8 mouse cellular contexts compared by ENCODE assay signal in the genomic region with DNA sequence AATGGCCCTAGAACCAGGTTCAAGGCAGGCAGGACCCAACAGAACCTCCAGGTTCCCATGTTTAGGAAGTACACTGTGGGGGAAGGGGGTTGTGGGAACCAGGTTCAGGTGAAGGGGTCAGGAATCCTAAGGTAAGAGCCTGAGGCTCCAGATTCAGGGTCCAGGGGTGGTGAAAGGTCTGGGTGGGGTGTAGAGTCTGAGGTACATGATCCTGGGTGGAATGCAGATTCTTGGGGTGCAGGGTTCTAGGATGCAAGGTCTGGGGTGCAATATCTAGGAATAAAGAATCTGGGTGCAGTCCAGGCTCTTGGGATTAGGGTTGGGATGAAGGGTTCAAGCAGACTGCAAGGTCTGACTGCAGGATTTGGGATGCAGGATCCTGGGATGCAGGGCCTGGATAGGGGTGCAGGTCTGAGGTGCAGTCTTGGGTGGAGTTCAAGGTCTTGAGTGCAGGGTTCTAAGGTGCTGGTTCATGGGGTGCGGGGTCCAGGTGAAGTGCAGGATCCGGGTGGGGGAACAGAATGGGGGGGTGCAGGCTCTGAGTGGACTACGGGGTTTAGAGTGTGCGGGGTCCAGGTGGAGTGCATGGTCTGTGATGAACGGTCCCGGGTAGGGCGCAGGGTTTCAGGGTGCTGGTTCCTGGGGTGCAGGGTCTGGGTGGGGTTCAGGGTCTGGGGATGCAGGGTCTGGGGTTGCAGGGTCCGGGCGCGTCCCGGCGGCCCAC. TPM values are rescaled to one million over a fixed set of nuclear protein-coding genes. Genes with fewer than 3 reads are reported as not detected.
A peak's percentile ranks its signal among the peaks of the same experiment; 100 is the strongest.
DNase-seq lines count a peak whose midpoint lies in the region; ATAC-seq and TF ChIP-seq lines count a peak whose summit lies in the region.

No protein-coding gene starts in this region.

- no peaks in the 10 kb centered on the region for H3K27me3 ChIP-seq in lung, embryonic 14.5 days (ENCODE audit: insufficient read depth, low read length)
- no peaks in the 10 kb centered on the region for H3K27me3 ChIP-seq in forebrain, embryonic 10.5 days (ENCODE audit: poor library complexity, severe bottlenecking)
- no peaks in the 10 kb centered on the region for H3K27me3 ChIP-seq in intestine, embryonic 16.5 days (replicated peaks; ENCODE audit: control insufficient read depth, insufficient read depth, low read length)
- no peaks in the 10 kb centered on the region for H3K27me3 ChIP-seq in neural tube, embryonic 13.5 days

- WGBS in lung, embryonic 14.5 days = 2% methylated on average over 12 of the region's 12 CpGs
- 7% methylated on average over 12 of the region's 12 CpGs for WGBS in forebrain, embryonic 10.5 days
- WGBS in intestine, embryonic 16.5 days = 3% methylated on average over 12 of the region's 12 CpGs
- 2% methylated on average over 11 of the region's 12 CpGs for WGBS in neural tube, embryonic 13.5 days

- no peaks in the 10 kb centered on the region for H3K9me3 ChIP-seq in lung, embryonic 14.5 days (ENCODE audit: low read depth, low read length)
- H3K9me3 ChIP-seq in forebrain, embryonic 10.5 days = no peaks in the 10 kb centered on the region
- no peaks in the 10 kb centered on the region for H3K9me3 ChIP-seq in intestine, embryonic 16.5 days (ENCODE audit: control insufficient read depth, low read length)
- no peaks in the 10 kb centered on the region for H3K9me3 ChIP-seq in neural tube, embryonic 13.5 days

- peak overlapping the region; percentile 98 for H3K4me3 ChIP-seq in lung, embryonic 14.5 days (ENCODE audit: low read depth, low read length)
- H3K4me3 ChIP-seq in forebrain, embryonic 10.5 days = peak overlapping the region; percentile 93
- peak overlapping the region; percentile 93 for H3K4me3 ChIP-seq in intestine, embryonic 16.5 days (ENCODE audit: low read length)
- H3K4me3 ChIP-seq in neural tube, embryonic 13.5 days = peak overlapping the region; percentile 77

- H3K36me3 ChIP-seq in lung, embryonic 14.5 days (ENCODE audit: insufficient read depth) = peaks cover 8% of the 10 kb centered on the region
- H3K36me3 ChIP-seq in forebrain, embryonic 10.5 days (replicated peaks) = peaks cover 20% of the 10 kb centered on the region
- H3K36me3 ChIP-seq in intestine, embryonic 16.5 days (ENCODE audit: control insufficient read depth, insufficient read depth, low read length) = no peaks in the 10 kb centered on the region
- peaks cover 7% of the 10 kb centered on the region for H3K36me3 ChIP-seq in neural tube, embryonic 13.5 days

- TF ChIP-seq CTCF in lung, embryonic 14.5 days (IDR thresholded peaks at IDR 0.05; ENCODE audit: low read depth) = no peak

- H3K27ac ChIP-seq in lung, embryonic 14.5 days (ENCODE audit: low read depth) = peak overlapping the region; percentile 83
- peak overlapping the region; percentile 95 for H3K27ac ChIP-seq in forebrain, embryonic 10.5 days
- peak overlapping the region; percentile 63 for H3K27ac ChIP-seq in intestine, embryonic 16.5 days (ENCODE audit: low read length)
- H3K27ac ChIP-seq in neural tube, embryonic 13.5 days (replicated peaks) = peak overlapping the region; percentile 84

- H3K4me2 ChIP-seq in lung, embryonic 14.5 days = peak overlapping the region; percentile 92
- H3K4me2 ChIP-seq in intestine, embryonic 16.5 days (ENCODE audit: low read depth, low read length) = peak overlapping the region; percentile 91
- H3K4me2 ChIP-seq in neural tube, embryonic 13.5 days = peak overlapping the region; percentile 95

- H3K9ac ChIP-seq in lung, embryonic 14.5 days = peak overlapping the region; percentile 95
- peak overlapping the region; percentile 95 for H3K9ac ChIP-seq in intestine, embryonic 16.5 days (ENCODE audit: low read depth, low read length)
- H3K9ac ChIP-seq in neural tube, embryonic 13.5 days = peak overlapping the region; percentile 95

- no peak for DNase-seq in lung, embryonic 14.5 days
- no peak for DNase-seq in lung, postnatal 4 days
- DNase-seq in forebrain, embryonic 10.5 days (ENCODE audit: extremely low spot score, low spot score) = no peak
- no peak for DNase-seq in right cerebral cortex, postnatal 25 days
- no peak for DNase-seq in right cerebral cortex, adult 2 months (ENCODE audit: low spot score in 2 of 2)
- no peak for DNase-seq in layer of hippocampus, adult 8-10 months (ENCODE audit: low spot score in 2 of 2)

- H3K4me1 ChIP-seq in lung, embryonic 14.5 days (ENCODE audit: insufficient read depth) = peaks cover 9% of the 10 kb centered on the region
- peaks cover 54% of the 10 kb centered on the region for H3K4me1 ChIP-seq in forebrain, embryonic 10.5 days
- peaks cover 32% of the 10 kb centered on the region for H3K4me1 ChIP-seq in intestine, embryonic 16.5 days (ENCODE audit: control insufficient read depth, insufficient read depth, low read length)
- H3K4me1 ChIP-seq in neural tube, embryonic 13.5 days (replicated peaks) = peaks cover 49% of the 10 kb centered on the region

- peak; percentile 61 for ATAC-seq in lung, embryonic 14.5 days (ENCODE audit: insufficient read depth)
- peak; percentile 37 for ATAC-seq in intestine, embryonic 16.5 days
- peak; percentile 51 for ATAC-seq in neural tube, embryonic 13.5 days (ENCODE audit: low read depth)

RNA-seq across cellular contexts. Expression of gene Btbd2, which starts 1.3 kb away (rescaled TPM):
- polyA plus RNA-seq in lung, embryonic 14.5 days (2014; fragmentation: Nextera tagmentation; extraction: Ambion mirVana) = 82.5 and 101 TPM in 2 replicates
- polyA plus RNA-seq in forebrain, embryonic 10.5 days (2016; fragmentation: Nextera tagmentation; extraction: Ambion mirVana) = 71.6 and 78.1 TPM in 2 replicates
- polyA plus RNA-seq in intestine, embryonic 16.5 days (2015; fragmentation: Nextera tagmentation; extraction: Ambion mirVana) = 9.2 and 10.6 TPM in 2 replicates
- polyA plus RNA-seq in neural tube, embryonic 13.5 days (2015; fragmentation: Nextera tagmentation; extraction: Ambion mirVana) = 93.9 and 100.0 TPM in 2 replicates
- total RNA-seq in layer of hippocampus, adult 8-10 months (2022) = 100 to 1,000 TPM in 2 of 4 experiments, 10 to 100 TPM in 2; 92.1 to 103 (median 97.9) TPM

RNA-seq across cellular contexts. Expression of gene Mknk2, which starts 22.3 kb away (rescaled TPM):
- polyA plus RNA-seq in lung, embryonic 14.5 days (2014; fragmentation: Nextera tagmentation; extraction: Ambion mirVana) = 102 and 110 TPM in 2 replicates
- 91.0 and 100 TPM in 2 replicates for polyA plus RNA-seq in forebrain, embryonic 10.5 days (2016; fragmentation: Nextera tagmentation; extraction: Ambion mirVana)
- 18.3 and 49.9 TPM in 2 replicates for polyA plus RNA-seq in intestine, embryonic 16.5 days (2015; fragmentation: Nextera tagmentation; extraction: Ambion mirVana)
- polyA plus RNA-seq in neural tube, embryonic 13.5 days (2015; fragmentation: Nextera tagmentation; extraction: Ambion mirVana) = 61.4 and 63.4 TPM in 2 replicates
- 10 to 100 TPM; 41.9 to 50.0 (median 45.1) TPM for total RNA-seq in layer of hippocampus, adult 8-10 months (2022)

RNA-seq across cellular contexts. Expression of gene Csnk1g2, which starts 32.9 kb away (rescaled TPM):
- polyA plus RNA-seq in lung, embryonic 14.5 days (2014; fragmentation: Nextera tagmentation; extraction: Ambion mirVana) = 105 and 124 TPM in 2 replicates
- 123 and 133 TPM in 2 replicates for polyA plus RNA-seq in forebrain, embryonic 10.5 days (2016; fragmentation: Nextera tagmentation; extraction: Ambion mirVana)
- 15.1 and 22.2 TPM in 2 replicates for polyA plus RNA-seq in intestine, embryonic 16.5 days (2015; fragmentation: Nextera tagmentation; extraction: Ambion mirVana)
- 98.0 and 110 TPM in 2 replicates for polyA plus RNA-seq in neural tube, embryonic 13.5 days (2015; fragmentation: Nextera tagmentation; extraction: Ambion mirVana)
- 100 to 1,000 TPM; 190 to 230 (median 201) TPM for total RNA-seq in layer of hippocampus, adult 8-10 months (2022)

RNA-seq across cellular contexts. Expression of gene Mob3a, which starts 46.2 kb away (rescaled TPM):
- 35.1 and 40.3 TPM in 2 replicates for polyA plus RNA-seq in lung, embryonic 14.5 days (2014; fragmentation: Nextera tagmentation; extraction: Ambion mirVana)
- polyA plus RNA-seq in forebrain, embryonic 10.5 days (2016; fragmentation: Nextera tagmentation; extraction: Ambion mirVana) = 53.9 and 54.7 TPM in 2 replicates
- polyA plus RNA-seq in intestine, embryonic 16.5 days (2015; fragmentation: Nextera tagmentation; extraction: Ambion mirVana) = 39.8 and 41.8 TPM in 2 replicates
- polyA plus RNA-seq in neural tube, embryonic 13.5 days (2015; fragmentation: Nextera tagmentation; extraction: Ambion mirVana) = 46.4 and 55.1 TPM in 2 replicates
- total RNA-seq in layer of hippocampus, adult 8-10 months (2022) = 10 to 100 TPM; 13.8 to 18.0 (median 15.0) TPM

RNA-seq across cellular contexts. Expression of gene Izumo4, which starts 46.4 kb away (rescaled TPM):
- polyA plus RNA-seq in lung, embryonic 14.5 days (2014; fragmentation: Nextera tagmentation; extraction: Ambion mirVana) = 6.7 and 7.3 TPM in 2 replicates
- 7.7 and 10.9 TPM in 2 replicates for polyA plus RNA-seq in forebrain, embryonic 10.5 days (2016; fragmentation: Nextera tagmentation; extraction: Ambion mirVana)
- polyA plus RNA-seq in intestine, embryonic 16.5 days (2015; fragmentation: Nextera tagmentation; extraction: Ambion mirVana) = 18.5 and 25.0 TPM in 2 replicates
- polyA plus RNA-seq in neural tube, embryonic 13.5 days (2015; fragmentation: Nextera tagmentation; extraction: Ambion mirVana) = 37.2 and 39.1 TPM in 2 replicates
- 10 to 100 TPM; 56.6 to 73.2 (median 69.8) TPM for total RNA-seq in layer of hippocampus, adult 8-10 months (2022)
